Mouse (Mus musculus): Measurements from ENCODE around the gene Adck1. TPM values are rescaled to one million over a fixed set of nuclear protein-coding genes. Genes with fewer than 3 reads are reported as not detected.

Adck1 gene
- total and polyA plus RNA-seq, 3 experiments = 30.6 to 34.3 TPM; not detected in 1

- no peak for DNase-seq (ENCODE audit: low read depth, low spot score)
Measured at GRCm38 (mm10) chr12:88445471-88445870, 85.1 kb downstream of the Adck1 start.

GRCm38 (mm10) chr12:88450658-88451563, 90.6 kb downstream of the Adck1 start:
- no peak overlapping the region for H3K9ac ChIP-seq (ENCODE audit: control insufficient read depth, low read depth, low read length, poor library complexity, severe bottlenecking)
- TF ChIP-seq NELFE (IDR thresholded peaks at IDR 0.05; ENCODE audit: low read depth, low read length) = no peak
- no peak for TF ChIP-seq ZC3H11A (IDR thresholded peaks at IDR 0.05; ENCODE audit: low read depth, low read length)
- no peak for TF ChIP-seq JUND (IDR thresholded peaks at IDR 0.05; ENCODE audit: low read depth, low read length)
- TF ChIP-seq SIN3A (IDR thresholded peaks at IDR 0.05; ENCODE audit: low read length) = no peak
- no peak for TF ChIP-seq RCOR1 (IDR thresholded peaks at IDR 0.05; ENCODE audit: low read depth, low read length)
- TF ChIP-seq MYC (IDR thresholded peaks at IDR 0.05; ENCODE audit: low read depth, low read length) = no peak
- no peak for TF ChIP-seq POLR2A (IDR thresholded peaks at IDR 0.05; ENCODE audit: control insufficient read depth in 1 of 2, insufficient read depth in 1 of 2, low read depth in 1 of 2, low read length in 2 of 2, poor library complexity in 1 of 2)
- no peak for TF ChIP-seq TBP (IDR thresholded peaks at IDR 0.05; ENCODE audit: low read depth, low read length)
- TF ChIP-seq POLR2AphosphoS2 (IDR thresholded peaks at IDR 0.05; ENCODE audit: low read length) = no peak

More at GRCm38 (mm10) chr12:88445471-88445870, 85.1 kb downstream of the Adck1 start:
- Histone ChIP-seq H3K27me3 (ENCODE audit: control insufficient read depth in 1 of 2, insufficient read depth in 2 of 2, low read length in 2 of 2) (no peaks in the 10 kb centered on the region), H3K79me2 (ENCODE audit: control insufficient read depth, insufficient read depth, low read length, poor library complexity) (no peaks in the 10 kb centered on the region), H3K9me3 (replicated peaks; ENCODE audit: insufficient read depth, low read length) (no peaks in the 10 kb centered on the region), H3K4me3 (ENCODE audit: control insufficient read depth in 1 of 2, insufficient read depth in 1 of 2, low read depth in 2 of 2, low read length in 2 of 2) (no peak overlapping the region), H3K9ac (ENCODE audit: control insufficient read depth, low read depth, low read length, poor library complexity, severe bottlenecking) (no peak overlapping the region), H3K27ac (ENCODE audit: control insufficient read depth, low read depth, low read length) (no peak overlapping the region), H3K36me3 (ENCODE audit: control insufficient read depth in 1 of 2, insufficient read depth in 2 of 2, low read length in 2 of 2) (no peaks in the 10 kb centered on the region), H3K4me1 (ENCODE audit: control insufficient read depth in 1 of 2, insufficient read depth in 2 of 2, low read length in 2 of 2) (no peaks in the 10 kb centered on the region)
- TF ChIP-seq MAZ (IDR thresholded peaks at IDR 0.05; ENCODE audit: low read depth, low read length) (no peak), MAX (IDR thresholded peaks at IDR 0.05; ENCODE audit: low read length) (no peak), EP300 (IDR thresholded peaks at IDR 0.05; ENCODE audit: low read depth in 1 of 2, low read length in 2 of 2) (no peak), USF1 (IDR thresholded peaks at IDR 0.05; ENCODE audit: low read depth, low read length) (no peak), ZNF384 (IDR thresholded peaks at IDR 0.05; ENCODE audit: low read depth, low read length) (no peak), SIN3A (IDR thresholded peaks at IDR 0.05; ENCODE audit: low read length) (no peak), MAFK (IDR thresholded peaks at IDR 0.05; ENCODE audit: borderline replicate concordance, low read depth, low read length) (no peak), CTCF (IDR thresholded peaks at IDR 0.05 in 2 of 3, conservative IDR thresholded peaks at IDR 0.05 in 1 of 3; ENCODE audit: control insufficient read depth in 1 of 3, insufficient read depth in 1 of 3, low read depth in 2 of 3, low read length in 3 of 3, poor library complexity in 1 of 3, severe bottlenecking in 1 of 3) (no peak), RAD21 (IDR thresholded peaks at IDR 0.05; ENCODE audit: low read depth, low read length) (no peak), JUND (IDR thresholded peaks at IDR 0.05; ENCODE audit: low read depth, low read length) (no peak), NELFE (IDR thresholded peaks at IDR 0.05; ENCODE audit: low read depth, low read length) (no peak), GABPA (IDR thresholded peaks at IDR 0.05; ENCODE audit: low read depth, low read length) (no peak), ZKSCAN1 (IDR thresholded peaks at IDR 0.05; ENCODE audit: low read depth, low read length) (no peak), SMC3 (IDR thresholded peaks at IDR 0.05; ENCODE audit: low read depth, low read length) (no peak), CHD2 (IDR thresholded peaks at IDR 0.05; ENCODE audit: low read length) (no peak)

More at GRCm38 (mm10) chr12:88450658-88451563, 90.6 kb downstream of the Adck1 start:
- H3K79me2 ChIP-seq (ENCODE audit: control insufficient read depth, insufficient read depth, low read length, poor library complexity) = no peaks in the 10 kb centered on the region
- H3K4me3 ChIP-seq (ENCODE audit: control insufficient read depth in 1 of 2, insufficient read depth in 1 of 2, low read depth in 2 of 2, low read length in 2 of 2) = no peak overlapping the region
- no peak for DNase-seq (ENCODE audit: low read depth, low spot score)
- H3K27ac ChIP-seq (ENCODE audit: control insufficient read depth, low read depth, low read length) = no peak overlapping the region
- peaks cover 0 to 9% of the 10 kb centered on the region in 2 experiments; a peak in 2 of 4 replicates for H3K36me3 ChIP-seq (ENCODE audit: control insufficient read depth in 1 of 2, insufficient read depth in 2 of 2, low read length in 2 of 2)
- peaks cover 1 to 19% of the 10 kb centered on the region in 2 experiments; a peak in 3 of 4 replicates for H3K4me1 ChIP-seq (ENCODE audit: control insufficient read depth in 1 of 2, insufficient read depth in 2 of 2, low read length in 2 of 2)
- H3K27me3 ChIP-seq (ENCODE audit: control insufficient read depth in 1 of 2, insufficient read depth in 2 of 2, low read length in 2 of 2) = no peaks in the 10 kb centered on the region
- H3K9me3 ChIP-seq (replicated peaks; ENCODE audit: insufficient read depth, low read length) = no peaks in the 10 kb centered on the region
